ENCODE assay signal across 14 mouse cellular contexts in the genomic region with DNA sequence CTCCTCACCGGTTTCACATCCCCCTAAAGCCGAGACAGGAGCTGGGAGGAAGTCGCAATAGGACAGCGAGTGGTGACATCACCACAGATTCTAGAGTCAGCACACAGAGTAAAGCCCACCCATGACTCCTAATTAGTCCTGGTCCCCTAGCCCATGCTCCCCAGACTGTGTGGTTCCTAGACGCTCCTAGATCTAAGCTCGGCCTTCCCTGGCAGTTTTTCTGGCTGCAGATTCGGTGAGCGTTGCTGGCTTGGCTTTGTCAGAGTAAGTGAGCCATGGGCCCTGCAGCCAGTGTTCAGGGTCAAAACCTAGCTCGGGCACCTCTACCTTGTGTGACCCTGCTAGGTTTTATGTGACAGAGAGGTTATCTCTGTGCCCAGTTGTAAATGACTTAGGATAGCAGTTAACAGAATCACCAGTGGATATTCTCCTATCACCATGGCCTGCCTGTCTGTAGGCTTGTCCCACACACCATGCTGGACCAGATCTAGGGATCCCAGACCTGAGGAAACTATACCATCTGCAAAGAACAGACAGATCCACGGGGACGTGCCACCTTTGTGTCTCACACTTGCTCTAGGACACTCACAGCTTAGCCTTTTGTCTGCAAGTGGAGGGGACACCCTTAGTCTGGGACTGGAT. TPM values are rescaled to one million over a fixed set of nuclear protein-coding genes. Genes with fewer than 3 reads are reported as not detected.
A peak's percentile ranks its signal among the peaks of the same experiment; 100 is the strongest.
DNase-seq lines count a peak whose midpoint lies in the region; ATAC-seq and TF ChIP-seq lines count a peak whose summit lies in the region.
"Had no signal": no experiment of that assay in that cellular context is flagged by ENCODE, and none has a peak within 500 bp of the region (broad histone marks: within the 10 kb centered on the region; RNA-seq: fewer than 3 reads in every experiment).

No protein-coding gene starts in this region.

- ATAC-seq in granulocyte monocyte progenitor cell, adult 5-6 weeks (replicated peaks; ENCODE audit: poor library complexity, severe bottlenecking) = peak; percentile 73
- ATAC-seq in neutrophil, adult 5-6 weeks (ENCODE audit: extremely low read depth, insufficient number of reproducible peaks, low FRiP score, poor library complexity, severe bottlenecking) = peak; percentile 11; the same call in 1 of the 2 replicates

- TF ChIP-seq POLR2A in thymus, adult 2 months (IDR thresholded peaks at IDR 0.05; ENCODE audit: control insufficient read depth, extremely low read depth, insufficient read depth, low read length, poor library complexity) = no peak
- TF ChIP-seq POLR2A in cerebellum, adult 2 months (IDR thresholded peaks at IDR 0.05; ENCODE audit: borderline replicate concordance, insufficient read depth, low read length) = no peak

- H3K36me3 ChIP-seq in thymus, adult 2 months (ENCODE audit: control insufficient read depth, insufficient read depth, low read length) = peaks cover 41% of the 10 kb centered on the region
- peaks cover 40% of the 10 kb centered on the region for H3K36me3 ChIP-seq in macrophage (ENCODE audit: inconsistent target)

- WGBS in thymus, adult 2 months = 78% methylated on average over 11 of the region's 11 CpGs
- 56% methylated on average over 11 of the region's 11 CpGs for WGBS in macrophage (ENCODE audit: missing documents)
- 63% methylated on average over 11 of the region's 11 CpGs for WGBS in cerebellum, adult 2 months

- no peak overlapping the region for H3K4me3 ChIP-seq in thymus, adult 2 months (ENCODE audit: control insufficient read depth, insufficient read depth, low read length)
- no peak overlapping the region for H3K4me3 ChIP-seq in macrophage (ENCODE audit: inconsistent target)
- H3K4me3 ChIP-seq in cerebellum, adult 2 months (replicated peaks; ENCODE audit: insufficient read depth, low read depth, low read length) = no peak overlapping the region
- H3K4me3 ChIP-seq: myocyte had no signal

- no peaks in the 10 kb centered on the region for H3K27me3 ChIP-seq in thymus, adult 2 months (ENCODE audit: control insufficient read depth, insufficient read depth, low read length)
- no peaks in the 10 kb centered on the region for H3K27me3 ChIP-seq in cerebellum, adult 2 months (ENCODE audit: control insufficient read depth, insufficient read depth, low read length)

- peak overlapping the region; percentile 74 for H3K27ac ChIP-seq in thymus, adult 2 months (ENCODE audit: control insufficient read depth, insufficient read depth, low read length)
- peak overlapping the region; percentile 71 for H3K27ac ChIP-seq in macrophage
- H3K27ac ChIP-seq in cerebellum, adult 2 months (ENCODE audit: insufficient read depth, low read length) = no peak overlapping the region

- no peak for TF ChIP-seq CTCF in thymus, adult 2 months (IDR thresholded peaks at IDR 0.05; ENCODE audit: borderline replicate concordance, control insufficient read depth, extremely low read depth, insufficient read depth, low read length, poor library complexity)
- no peak for TF ChIP-seq CTCF in cerebellum, adult 2 months (IDR thresholded peaks at IDR 0.05; ENCODE audit: borderline replicate concordance, insufficient read depth, low read depth, low read length)

- H3K79me2 ChIP-seq in macrophage (ENCODE audit: inconsistent target) = peaks cover 92% of the 10 kb centered on the region

- peaks cover 86% of the 10 kb centered on the region for H3K4me1 ChIP-seq in thymus, adult 2 months (replicated peaks; ENCODE audit: control insufficient read depth, insufficient read depth, low read length)
- H3K4me1 ChIP-seq in cerebellum, adult 2 months (ENCODE audit: control insufficient read depth, insufficient read depth, low read length) = no peaks in the 10 kb centered on the region; the same call in 1 of the 2 replicates

- no peak for DNase-seq in thymus, adult 2 months
- DNase-seq in thymus, adult 18-20 months = no peak
- DNase-seq in cerebellum, adult 2 months = no peak
- DNase-seq in cerebellum, postnatal 36 days = no peak
- no peak for DNase-seq in adrenal gland, postnatal 14 days
- DNase-seq: cerebellum, postnatal 14 days; heart, postnatal 36 days had no signal

RNA-seq across cellular contexts. Expression of gene Akna, which starts 13.1 kb away (rescaled TPM):
- 76.6 and 92.4 TPM in 2 replicates for polyA plus RNA-seq in thymus, adult 2 months (2012; rRNA removed)
- 32.9 and 33.6 TPM in 2 replicates for total RNA-seq in granulocyte monocyte progenitor cell, adult 5-6 weeks (2014; fragmentation: Nextera tagmentation)
- total RNA-seq in granulocyte monocyte progenitor cell, adult 5-6 weeks (2017) = 9.7 and 13.6 TPM in 2 replicates
- 100 to 1,000 TPM; 108 to 877 (median 288) TPM for total RNA-seq in macrophage (2018; cell fraction: chromatin; rRNA removed)
- 100 to 1,000 TPM in 4 of 26 experiments, 10 to 100 TPM in 22; 26.5 to 181 (median 58.8) TPM for total RNA-seq in macrophage (2018; cell fraction: cytosol; rRNA removed)
- 100 to 1,000 TPM in 23 of 26 experiments, 10 to 100 TPM in 3; 76.0 to 478 (median 187) TPM for total RNA-seq in macrophage (2018; cell fraction: nucleus; rRNA removed)
- polyA plus RNA-seq in macrophage (2018) = 14.8 to 23.1 TPM (median 20.8 TPM) in 3 replicates
- 186 and 189 TPM in 2 replicates for total RNA-seq in neutrophil, adult 5-6 weeks (2017)
- polyA plus RNA-seq in cerebellum, adult 2 months (2012; rRNA removed) = 1.9 TPM in 2 replicates
- 4.4 and 16.1 TPM in 2 replicates for total RNA-seq in adrenal gland, postnatal 14 days (2021)

RNA-seq across cellular contexts. Expression of gene Orm2, which starts 27.8 kb away (rescaled TPM):
- 0.31 and 0.38 TPM in 2 replicates for polyA plus RNA-seq in thymus, adult 2 months (2012; rRNA removed)
- not detected in 2 replicates for total RNA-seq in granulocyte monocyte progenitor cell, adult 5-6 weeks (2014; fragmentation: Nextera tagmentation)
- total RNA-seq in granulocyte monocyte progenitor cell, adult 5-6 weeks (2017) = not detected in 2 replicates
- not detected for total RNA-seq in macrophage (2018; cell fraction: chromatin; rRNA removed)
- total RNA-seq in macrophage (2018; cell fraction: cytosol; rRNA removed) = under 1 TPM in 2 of 26 experiments, not detected in 24; 0.17 to 0.19 TPM
- not detected for total RNA-seq in macrophage (2018; cell fraction: nucleus; rRNA removed)
- not detected in 3 replicates for polyA plus RNA-seq in macrophage (2018)
- total RNA-seq in neutrophil, adult 5-6 weeks (2017) = not detected in 2 replicates
- polyA plus RNA-seq in cerebellum, adult 2 months (2012; rRNA removed) = not detected in 2 replicates
- total RNA-seq in adrenal gland, postnatal 14 days (2021) = 1.1 and 1.9 TPM in 2 replicates
- total RNA-seq: heart, postnatal 36 days; layer of hippocampus, adult 18-20 months had no signal
- polyA plus RNA-seq: frontal cortex, adult 2 months; limb, embryonic 14.5 days; myocyte had no signal

RNA-seq across cellular contexts. Expression of gene Orm3, which starts 34.0 kb away (rescaled TPM):
- 0.18 and 0.28 TPM in 2 replicates for polyA plus RNA-seq in thymus, adult 2 months (2012; rRNA removed)
- not detected in 2 replicates for total RNA-seq in granulocyte monocyte progenitor cell, adult 5-6 weeks (2014; fragmentation: Nextera tagmentation)
- not detected in 2 replicates for total RNA-seq in granulocyte monocyte progenitor cell, adult 5-6 weeks (2017)
- total RNA-seq in macrophage (2018; cell fraction: chromatin; rRNA removed) = 1 to 10 TPM in 3 of 26 experiments, not detected in 23; 1.4 to 2.0 (median 1.5) TPM
- under 1 TPM in 1 of 26 experiments, not detected in 25; 0.10 TPM for total RNA-seq in macrophage (2018; cell fraction: cytosol; rRNA removed)
- 1 to 10 TPM in 3 of 26 experiments, under 1 TPM in 1, not detected in 22; 0.81 to 2.7 (median 1.6) TPM for total RNA-seq in macrophage (2018; cell fraction: nucleus; rRNA removed)
- not detected in 3 replicates for polyA plus RNA-seq in macrophage (2018)
- 0.86 TPM in 1 of 2 replicates, not detected in the other for total RNA-seq in neutrophil, adult 5-6 weeks (2017)
- polyA plus RNA-seq in cerebellum, adult 2 months (2012; rRNA removed) = 0.14 TPM in 1 of 2 replicates, not detected in the other
- 6.6 and 8.0 TPM in 2 replicates for total RNA-seq in adrenal gland, postnatal 14 days (2021)
- total RNA-seq: layer of hippocampus, adult 18-20 months had no signal
- polyA plus RNA-seq: frontal cortex, adult 2 months; limb, embryonic 14.5 days had no signal

RNA-seq across cellular contexts. Expression of gene Orm1, which starts 45.6 kb away (rescaled TPM):
- 3.5 and 5.3 TPM in 2 replicates for polyA plus RNA-seq in thymus, adult 2 months (2012; rRNA removed)
- total RNA-seq in granulocyte monocyte progenitor cell, adult 5-6 weeks (2014; fragmentation: Nextera tagmentation) = not detected in 2 replicates
- total RNA-seq in granulocyte monocyte progenitor cell, adult 5-6 weeks (2017) = 1.3 and 3.2 TPM in 2 replicates
- not detected for total RNA-seq in macrophage (2018; cell fraction: chromatin; rRNA removed)
- 1 to 10 TPM in 4 of 26 experiments, under 1 TPM in 13, not detected in 9; 0.22 to 1.7 (median 0.66) TPM for total RNA-seq in macrophage (2018; cell fraction: cytosol; rRNA removed)
- total RNA-seq in macrophage (2018; cell fraction: nucleus; rRNA removed) = 1 to 10 TPM in 4 of 26 experiments, not detected in 22; 1.2 to 2.1 (median 1.6) TPM
- polyA plus RNA-seq in macrophage (2018) = 0.36 to 0.41 TPM in 2 of 3 replicates, not detected in the other
- not detected in 2 replicates for total RNA-seq in neutrophil, adult 5-6 weeks (2017)
- not detected in 2 replicates for polyA plus RNA-seq in cerebellum, adult 2 months (2012; rRNA removed)
- total RNA-seq in adrenal gland, postnatal 14 days (2021) = 7.2 and 16.7 TPM in 2 replicates
- total RNA-seq: layer of hippocampus, adult 18-20 months had no signal
- polyA plus RNA-seq: myocyte had no signal
